Mouse (Mus musculus) lung, postnatal 0 days (tissue): ENCODE measurements around the gene Chgb. TPM values are rescaled to one million over a fixed set of nuclear protein-coding genes. Genes with fewer than 3 reads are reported as not detected.

ENCODE experiments used
- ATAC-seq: fragments of 200-750 bp; cut with Nextera tagmentation; 2 replicates; pipeline ENCODE4 v1.8.0; 2017; ENCODE audit warnings: moderate library complexity
- DNase-seq: peaks from one replicate; pipeline ENCODE4 v3.0.0-alpha.2; 2016; ENCODE audit warnings: low spot score
- H3K27ac ChIP-seq: fragments of 300-500 bp; sonication (generic); 2 replicates; pipeline ENCODE4 v1.5.1; 2014; ENCODE audit warnings: antibody characterized with exemption, mild to moderate bottlenecking, low read length, mixed read lengths
- H3K27me3 ChIP-seq: fragments of 300-500 bp; sonication (generic); replicated peaks from 2 replicates; pipeline ENCODE4 v1.6.1; 2014; ENCODE audit warnings: low read length, mixed read lengths; ENCODE audit not compliant: insufficient read depth
- H3K36me3 ChIP-seq: fragments of 300-500 bp; sonication (generic); 2 replicates; pipeline ENCODE4 v1.6.1; 2014; ENCODE audit warnings: low read length, mixed read lengths; ENCODE audit not compliant: insufficient read depth
- H3K4me1 ChIP-seq: fragments of 300-500 bp; sonication (generic); 2 replicates; pipeline ENCODE4 v1.6.1; 2014; ENCODE audit warnings: antibody characterized with exemption, low read depth, low read length, mixed read lengths; ENCODE audit not compliant: insufficient read depth
- H3K4me2 ChIP-seq: fragments of 300-500 bp; sonication (generic); replicated peaks from 2 replicates; pipeline ENCODE4 v1.6.1; 2014; ENCODE audit warnings: low read depth, mild to moderate bottlenecking, low read length, moderate library complexity, mixed read lengths
- H3K4me3 ChIP-seq: fragments of 300-500 bp; sonication (generic); 2 replicates; pipeline ENCODE4 v1.5.1; 2014; ENCODE audit warnings: low read depth, low read length
- H3K9ac ChIP-seq: fragments of 300-500 bp; sonication (generic); replicated peaks from 2 replicates; pipeline ENCODE4 v1.6.1; 2014; ENCODE audit warnings: low read depth, mild to moderate bottlenecking
- H3K9me3 ChIP-seq: fragments of 300-500 bp; sonication (generic); 2 replicates; pipeline ENCODE4 v1.6.1; 2016; ENCODE audit warnings: low read length, mixed read lengths
- CTCF ChIP-seq: IDR thresholded peaks from 2 replicates; pipeline ENCODE4 v1.5.1; 2016; ENCODE audit warnings: antibody characterized with exemption, mild to moderate bottlenecking
- EP300 ChIP-seq: IDR thresholded peaks from 2 replicates; pipeline ENCODE4 v1.6.1; 2016; ENCODE audit warnings: antibody characterized with exemption, mild to moderate bottlenecking, control low read depth
- WGBS: fragments of 180-500 bp; shearing (Covaris S2); extraction: QIAGEN DNeasy Blood & Tissue Kit; methylation state at CpG from one replicate; pipeline ENCODE4 v1.1.7; 2014; 5-methylcytosine and 5-hydroxymethylcytosine counted together
- polyA plus RNA-seq: library from polyadenylated mRNA; unstranded; fragments of >200 nt; fragmentation: Nextera tagmentation; extraction: Ambion mirVana; gene quantifications from 2 replicates; pipeline ENCODE4 v1.2.1, GENCODE M21; 2015

Gene Chgb
- polyA plus RNA-seq, 1 experiment from 2014 or later = 0.30 TPM

DNA sequence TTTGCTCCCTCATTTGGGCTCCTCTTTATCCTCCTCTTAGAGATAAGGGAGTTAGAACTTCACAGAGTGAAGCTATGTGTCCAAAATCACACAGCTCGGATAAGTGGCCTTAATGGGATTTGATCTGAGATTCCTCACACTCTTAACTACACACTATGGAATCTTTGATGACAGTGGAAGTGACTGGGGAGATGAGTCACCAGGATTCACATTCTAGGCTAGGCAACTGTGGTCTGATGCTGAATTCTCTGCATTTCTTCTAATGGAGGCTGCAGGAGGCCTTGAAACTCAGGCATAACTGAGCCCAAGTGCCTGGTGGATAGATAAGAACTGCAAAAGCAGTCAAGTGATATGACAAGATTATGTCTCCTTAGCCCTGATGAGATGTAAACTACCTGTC, 10.3 kb upstream of the Chgb start:
- Histone ChIP-seq H3K4me2 (no peak overlapping the region), H3K9me3 (no peaks in the 10 kb centered on the region), H3K27me3 (no peaks in the 10 kb centered on the region), H3K36me3 (no peaks in the 10 kb centered on the region), H3K9ac (no peak overlapping the region), H3K4me3 (no peak overlapping the region), H3K4me1 (no peaks in the 10 kb centered on the region), H3K27ac (no peak overlapping the region)
- TF ChIP-seq CTCF (no peak), EP300 (no peak)
- WGBS = 29% methylated on average over 1 of the region's 1 CpGs
- DNase-seq (no peak), ATAC-seq (no peak)

DNA sequence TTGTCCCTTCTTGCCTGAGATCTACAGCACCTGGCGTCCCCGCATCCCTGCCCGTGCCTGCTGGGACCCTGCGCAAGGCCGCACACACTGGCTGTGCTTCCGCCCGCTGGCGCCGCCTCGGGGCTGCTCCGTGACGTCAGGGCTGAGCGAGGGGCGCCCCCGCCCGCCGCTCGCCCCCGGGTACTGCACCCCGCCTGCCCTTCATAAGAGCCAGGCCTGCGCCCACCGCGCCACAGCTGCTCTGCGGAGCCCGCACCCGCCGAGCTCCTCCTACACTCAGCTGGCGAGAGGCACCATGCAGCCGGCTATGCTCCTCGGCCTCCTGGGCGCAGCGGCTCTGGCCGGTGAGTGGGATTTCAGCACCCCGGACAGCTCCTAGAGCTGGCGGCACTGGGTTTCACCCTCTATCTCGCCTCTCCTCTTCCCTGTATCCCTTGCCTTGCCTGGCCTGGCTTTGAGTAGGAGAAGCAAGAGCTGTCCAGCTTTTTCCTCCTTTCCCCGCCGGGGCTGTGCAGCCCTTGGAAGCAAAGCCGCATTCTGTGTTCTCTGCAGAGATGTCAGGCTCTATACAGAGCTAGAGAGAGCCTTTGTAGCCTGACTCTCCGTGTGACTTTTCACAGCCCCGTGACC, 476 bp downstream of the Chgb start:
- ATAC-seq (peak; percentile 98), DNase-seq (peak; percentile 94)
- Histone ChIP-seq H3K9ac (no peak overlapping the region), H3K4me3 (peak overlapping the region; percentile 14; the same call in 1 of the 2 replicates), H3K9me3 (no peaks in the 10 kb centered on the region), H3K36me3 (no peaks in the 10 kb centered on the region), H3K4me1 (no peaks in the 10 kb centered on the region), H3K27ac (no peak overlapping the region), H3K27me3 (no peaks in the 10 kb centered on the region), H3K4me2 (peak overlapping the region; percentile 40)
- TF ChIP-seq EP300 (no peak), CTCF (no peak)
- WGBS = 1% methylated on average over 34 of the region's 41 CpGs

- Histone ChIP-seq H3K9ac (no peak overlapping the region), H3K27me3 (no peaks in the 10 kb centered on the region), H3K27ac (no peak overlapping the region), H3K4me2 (no peak overlapping the region), H3K4me1 (no peaks in the 10 kb centered on the region), H3K36me3 (no peaks in the 10 kb centered on the region), H3K4me3 (no peak overlapping the region), H3K9me3 (no peaks in the 10 kb centered on the region)
- no peak for DNase-seq
- TF ChIP-seq EP300 (no peak), CTCF (no peak)
- 71% methylated on average over 6 of the region's 6 CpGs for WGBS
- no peak for ATAC-seq
Measured at GRCm38 (mm10) chr2:132784039-132784438, 3.0 kb downstream of the Chgb start.

DNA sequence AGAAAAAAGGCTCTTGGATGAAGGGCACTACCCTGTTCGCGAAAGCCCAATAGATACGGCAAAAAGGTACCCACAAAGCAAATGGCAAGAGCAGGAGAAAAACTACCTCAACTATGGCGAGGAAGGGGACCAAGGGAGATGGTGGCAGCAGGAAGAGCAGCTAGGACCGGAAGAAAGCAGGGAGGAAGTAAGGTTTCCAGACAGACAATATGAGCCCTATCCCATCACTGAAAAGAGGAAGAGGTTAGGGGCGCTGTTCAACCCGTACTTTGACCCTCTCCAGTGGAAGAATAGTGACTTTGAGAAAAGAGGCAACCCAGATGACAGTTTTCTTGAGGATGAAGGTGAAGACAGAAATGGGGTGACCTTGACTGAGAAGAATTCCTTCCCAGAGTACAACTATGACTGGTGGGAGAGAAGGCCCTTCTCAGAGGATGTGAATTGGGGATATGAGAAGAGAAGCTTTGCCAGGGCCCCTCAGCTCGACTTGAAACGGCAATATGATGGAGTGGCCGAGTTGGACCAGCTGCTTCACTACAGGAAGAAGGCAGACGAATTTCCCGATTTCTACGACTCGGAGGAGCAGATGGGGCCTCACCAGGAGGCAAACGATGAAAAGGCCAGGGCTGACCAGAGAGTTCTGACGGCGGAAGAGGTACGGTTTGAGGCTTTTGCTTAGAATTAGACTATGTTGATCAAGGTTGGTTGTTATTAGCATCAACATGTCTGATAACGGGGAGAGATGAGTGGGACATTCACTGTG, 12.5 kb downstream of the Chgb start:
- Histone ChIP-seq H3K27ac (no peak overlapping the region), H3K27me3 (no peaks in the 10 kb centered on the region), H3K4me1 (no peaks in the 10 kb centered on the region), H3K9ac (no peak overlapping the region), H3K36me3 (no peaks in the 10 kb centered on the region), H3K9me3 (no peaks in the 10 kb centered on the region), H3K4me3 (no peak overlapping the region), H3K4me2 (no peak overlapping the region)
- 78% methylated on average over 19 of the region's 19 CpGs for WGBS
- DNase-seq = no peak
- ATAC-seq = no peak
- no peak for TF ChIP-seq EP300
- no peak for TF ChIP-seq CTCF

GRCm38 (mm10) chr2:132794204-132794586, 13.1 kb downstream of the Chgb start:
- Histone ChIP-seq H3K27me3 (no peaks in the 10 kb centered on the region), H3K4me2 (no peak overlapping the region), H3K36me3 (no peaks in the 10 kb centered on the region), H3K4me3 (no peak overlapping the region), H3K9ac (no peak overlapping the region), H3K9me3 (no peaks in the 10 kb centered on the region), H3K4me1 (no peaks in the 10 kb centered on the region), H3K27ac (no peak overlapping the region)
- ATAC-seq (no peak), DNase-seq (no peak)
- no peak for TF ChIP-seq CTCF
- TF ChIP-seq EP300 = no peak
- 80% methylated on average over 7 of the region's 7 CpGs for WGBS

GRCm38 (mm10) chr2:132802976-132803375, 21.9 kb downstream of the Chgb start:
- H3K9ac ChIP-seq = no peak overlapping the region
- ATAC-seq (no peak), DNase-seq (no peak)
- H3K27me3 ChIP-seq = no peaks in the 10 kb centered on the region
- H3K9me3 ChIP-seq = no peaks in the 10 kb centered on the region
- no peak overlapping the region for H3K4me3 ChIP-seq
- peaks cover 29% of the 10 kb centered on the region; the same call in 1 of the 2 replicates for H3K36me3 ChIP-seq
- no peaks in the 10 kb centered on the region for H3K4me1 ChIP-seq
- no peak overlapping the region for H3K4me2 ChIP-seq
- WGBS = 79% methylated on average over 2 of the region's 2 CpGs
- TF ChIP-seq EP300 = no peak
- no peak for TF ChIP-seq CTCF
- H3K27ac ChIP-seq = no peak overlapping the region
